Mouse (Mus musculus) thymus, postnatal 25 days (tissue): ENCODE data around the gene Mettl1.
"Not testable (repeated sequence)": the region's sequence is repeated elsewhere in the genome, so short reads cannot be mapped to it uniquely, and the experiment has no call there.

Experiments used
- DNase-seq: peaks from one replicate; pipeline ENCODE4 v3.0.0; 2022

The Mettl1 gene

DNA sequence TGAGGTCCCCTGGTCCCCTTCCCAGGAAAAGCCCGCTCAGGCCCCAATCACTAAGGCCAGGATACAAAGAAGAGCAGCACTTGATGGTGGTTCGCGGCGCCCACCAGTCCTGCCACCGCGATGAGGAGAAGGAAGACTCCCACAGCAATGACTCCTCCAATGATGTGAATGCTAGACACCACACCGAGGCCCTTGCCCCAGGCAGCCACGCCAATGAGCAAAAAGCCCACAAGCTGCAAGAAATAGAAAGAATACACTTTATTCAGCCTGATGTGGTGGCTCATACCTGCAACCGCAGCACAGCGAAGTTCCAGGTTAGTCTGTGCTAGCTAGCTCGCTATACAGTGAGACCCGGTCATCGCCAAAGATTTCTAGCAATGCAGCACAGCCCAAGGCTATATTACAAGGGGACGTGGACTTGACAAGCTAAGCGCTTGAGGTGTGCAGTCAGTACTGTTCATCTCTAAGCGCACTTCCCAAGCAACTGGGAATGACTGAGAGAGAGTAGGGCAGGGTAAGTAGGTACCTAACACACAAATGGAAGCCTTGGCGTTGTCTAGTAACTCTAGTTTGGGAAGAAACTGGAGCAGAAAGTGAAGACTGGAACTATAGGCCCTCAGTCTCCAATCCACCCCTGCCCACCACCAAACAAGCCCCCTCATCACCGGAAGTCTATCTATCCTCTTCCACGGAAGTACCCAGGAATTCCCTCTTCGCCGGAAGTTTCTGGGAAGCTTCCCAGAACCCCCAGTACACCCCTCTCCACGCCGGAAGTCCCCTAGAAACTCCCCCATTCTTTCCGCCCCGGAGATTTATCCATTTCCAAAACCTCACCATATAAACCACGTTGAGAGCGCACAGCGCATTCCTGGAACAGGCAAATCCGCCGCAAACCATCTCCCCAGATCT lies 28.3 kb downstream of the Mettl1 start:
- no peak for DNase-seq

DNA sequence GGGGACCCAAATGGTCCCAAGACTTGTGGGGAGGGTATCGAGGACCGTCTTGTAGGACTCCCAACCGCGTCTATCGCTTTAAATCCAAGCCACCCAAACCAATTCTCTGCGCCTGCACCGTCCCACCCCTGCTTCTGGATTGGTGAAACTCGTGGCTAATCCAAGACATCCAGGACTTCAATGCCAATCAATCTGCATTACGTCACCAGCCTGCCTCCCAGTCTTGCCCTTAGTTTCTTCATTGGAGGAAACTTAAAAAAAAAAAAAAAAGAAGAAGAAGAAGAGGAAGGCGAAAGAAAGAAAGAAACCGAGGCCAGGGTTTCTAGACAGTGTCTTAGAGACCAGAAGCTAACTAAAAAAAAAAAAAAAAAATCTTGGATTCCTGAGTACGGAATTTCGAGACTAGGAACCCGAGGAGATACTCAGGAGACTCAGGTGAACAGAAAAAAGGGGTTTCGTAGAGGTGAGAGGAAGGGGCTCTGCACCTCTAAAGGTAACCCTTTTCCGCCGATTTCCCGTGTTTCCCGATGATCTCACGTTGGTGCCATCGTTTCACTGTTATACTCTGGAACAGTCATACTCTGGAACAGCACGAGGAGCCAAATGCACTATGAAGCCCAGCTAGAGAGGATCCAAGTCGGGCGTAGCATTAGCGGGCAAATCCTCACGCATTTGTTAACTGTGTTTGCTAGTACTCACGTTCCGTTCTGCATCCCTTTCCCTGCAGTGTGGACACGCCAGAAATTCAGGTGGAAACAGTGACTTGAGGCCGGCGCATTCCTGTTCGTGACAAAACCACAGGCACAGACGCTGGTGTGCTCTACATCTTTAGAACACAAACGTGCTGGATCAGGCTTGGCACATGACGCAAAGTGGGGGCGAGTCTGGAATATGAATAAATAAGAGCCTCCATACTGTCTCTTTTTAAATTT lies 29.2 kb downstream of the Mettl1 start, which contains the start of gene Tspan31:
Tspan31 (minus strand) TSS at position 75 of the 932 bp plus-strand sequence.
- DNase-seq = peak; percentile 46

DNA sequence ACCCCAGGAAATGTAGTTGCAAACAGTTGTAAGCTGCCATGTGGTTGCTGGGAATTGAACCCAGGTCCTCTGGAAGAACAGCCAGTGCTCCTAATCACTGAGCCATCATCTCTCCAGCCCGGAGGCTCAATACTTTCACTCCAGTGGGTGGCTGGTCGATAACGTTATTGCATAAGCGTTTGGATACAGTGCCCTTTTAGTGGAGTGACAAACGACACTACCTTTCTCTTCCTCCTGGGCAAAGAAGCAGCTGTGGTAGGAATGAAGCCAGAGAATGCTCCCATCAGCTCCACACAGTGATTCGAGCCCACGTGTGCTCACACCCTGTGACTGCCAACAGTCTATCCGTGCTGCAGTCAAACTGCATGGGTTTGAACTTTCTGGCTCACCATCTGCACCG lies 30.0 kb downstream of the Mettl1 start:
- DNase-seq = no peak

DNA sequence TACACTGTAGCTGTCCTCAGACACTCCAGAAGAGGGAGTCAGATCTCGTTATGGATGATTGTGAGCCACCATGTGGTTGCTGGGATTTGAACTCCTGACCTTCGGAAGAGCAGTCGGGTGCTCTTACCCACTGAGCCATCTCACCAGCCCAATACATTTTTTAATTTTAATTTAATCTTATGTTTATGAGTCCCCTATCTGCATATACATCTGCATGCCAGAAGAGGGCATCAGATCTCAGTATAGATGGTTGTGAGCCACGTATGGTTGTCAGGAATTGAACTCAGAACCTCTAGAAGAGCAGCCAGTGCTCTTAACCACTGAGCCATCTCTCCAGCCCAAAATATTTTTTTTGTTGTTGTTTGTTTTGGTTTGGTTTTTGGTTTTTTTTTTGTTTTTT lies 31.1 kb downstream of the Mettl1 start:
- not testable (repeated sequence) for DNase-seq

DNA sequence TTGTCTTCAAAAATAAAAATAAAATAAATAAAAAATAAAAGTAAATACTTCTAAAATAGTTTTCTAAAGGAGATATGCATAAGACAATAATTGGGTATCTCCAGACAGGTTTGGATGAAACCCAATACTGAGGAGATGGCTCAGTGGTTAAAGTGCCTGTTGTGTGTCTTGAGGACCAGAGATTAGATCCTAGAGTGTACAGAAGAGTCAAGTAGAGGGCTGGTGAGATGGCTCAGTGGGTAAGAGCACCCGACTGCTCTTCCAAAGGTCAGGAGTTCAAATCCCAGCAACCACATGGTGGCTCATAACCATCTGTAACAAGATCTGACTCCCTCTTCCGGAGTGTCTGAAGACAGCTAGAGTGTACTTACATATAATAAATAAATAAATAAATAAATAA lies 31.8 kb downstream of the Mettl1 start:
- DNase-seq = not testable (repeated sequence)

DNA sequence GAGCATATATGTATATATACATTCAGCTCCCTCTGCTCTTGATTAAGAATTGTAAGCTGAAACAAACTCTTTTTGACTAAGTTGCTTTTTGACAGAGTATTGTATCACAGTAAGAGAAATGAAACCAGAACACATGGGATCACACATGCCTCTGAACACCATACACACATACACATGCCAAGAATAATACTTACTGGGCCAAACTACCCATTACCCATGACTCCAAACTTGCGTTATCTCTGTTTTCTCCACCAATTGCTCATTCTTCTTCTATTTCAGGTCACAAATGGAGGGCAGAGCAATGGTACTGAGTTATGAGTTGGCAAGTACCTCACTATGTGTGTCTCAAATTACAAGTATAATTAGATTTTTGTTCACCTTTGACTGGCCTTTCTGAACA lies 32.8 kb downstream of the Mettl1 start:
- DNase-seq = no peak

DNA sequence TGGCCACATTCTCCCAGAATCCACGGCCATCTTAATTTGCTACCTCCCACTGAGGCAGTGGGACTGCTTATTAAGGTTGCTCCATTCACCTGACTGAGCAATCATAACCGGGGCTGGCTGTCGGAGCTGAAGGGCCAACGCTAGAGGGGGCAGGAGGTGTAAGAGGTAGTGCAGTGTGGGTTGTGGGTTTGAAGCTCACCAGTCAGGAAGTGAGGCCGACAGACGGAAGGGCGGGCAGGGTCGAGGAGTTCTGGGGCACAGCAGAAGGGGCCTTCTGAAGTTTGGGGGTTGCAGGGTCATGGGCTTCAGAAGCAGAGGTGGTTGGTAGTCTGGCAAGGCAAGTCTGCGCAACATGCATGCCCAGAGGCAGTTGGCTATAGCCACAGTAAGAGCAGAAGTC lies 33.9 kb downstream of the Mettl1 start, which contains the start of gene Agap2:
Agap2 (plus strand) TSS at position 205 of the 400 bp plus-strand sequence.
- peak; percentile 90 for DNase-seq

DNA sequence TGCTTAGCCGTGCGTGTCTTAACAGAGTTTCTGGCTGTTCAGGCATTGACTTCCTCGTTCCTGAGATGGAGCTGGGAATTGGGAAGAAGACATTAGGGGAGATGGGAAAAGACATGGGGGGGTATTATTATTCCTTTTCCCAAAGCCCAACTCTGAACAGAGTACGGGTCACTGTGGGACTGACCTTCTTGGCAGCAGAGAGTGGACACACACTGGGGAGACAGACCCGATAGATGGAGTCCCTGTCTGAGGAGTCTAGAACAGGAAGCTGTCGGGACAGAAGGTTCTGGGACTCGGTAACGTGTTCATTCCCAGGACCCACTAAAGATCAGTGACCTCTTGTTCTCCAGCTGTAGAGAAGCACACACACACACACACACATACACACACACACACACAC lies 34.4 kb downstream of the Mettl1 start:
- no peak for DNase-seq

DNA sequence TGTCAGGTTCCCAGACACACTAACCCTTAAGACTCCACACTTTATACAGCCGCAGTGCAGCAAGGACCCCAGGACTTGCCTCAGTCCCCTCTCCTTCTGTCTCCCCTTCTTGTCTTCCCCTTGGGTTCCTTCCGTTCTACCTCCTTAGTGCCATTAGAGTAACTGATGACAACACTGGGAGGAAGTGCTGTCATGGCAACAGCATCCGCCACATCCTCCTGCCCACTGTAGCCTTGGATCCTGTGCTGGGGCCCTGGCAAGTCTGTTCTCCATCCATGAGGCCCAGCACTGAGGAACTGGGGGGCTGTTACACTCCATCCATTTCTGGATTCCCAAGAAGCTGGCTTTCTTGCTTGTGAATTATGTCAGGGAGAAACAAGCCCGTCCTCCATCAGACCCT lies 34.9 kb downstream of the Mettl1 start:
- peak; percentile 72 for DNase-seq

DNA sequence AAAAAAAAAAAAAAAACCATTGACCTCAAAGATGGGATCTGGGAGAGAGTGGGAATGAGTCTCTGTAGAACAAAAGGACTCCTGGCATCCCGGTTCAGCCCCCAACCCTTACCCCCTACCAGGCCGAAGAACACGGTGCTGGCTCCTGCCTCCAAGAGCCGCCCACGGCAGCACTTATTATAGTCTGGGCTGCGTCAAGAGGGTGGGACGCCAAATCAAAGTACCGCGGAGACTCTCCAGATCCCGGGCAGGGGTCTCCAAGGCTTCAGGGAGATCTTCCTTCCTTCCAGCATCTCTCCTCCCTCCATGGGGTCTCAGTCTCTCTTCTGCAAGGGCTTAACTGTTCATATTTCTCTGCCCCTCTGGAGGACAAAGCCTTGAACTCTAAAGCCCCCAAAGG lies 36.3 kb downstream of the Mettl1 start:
- DNase-seq = no peak

DNA sequence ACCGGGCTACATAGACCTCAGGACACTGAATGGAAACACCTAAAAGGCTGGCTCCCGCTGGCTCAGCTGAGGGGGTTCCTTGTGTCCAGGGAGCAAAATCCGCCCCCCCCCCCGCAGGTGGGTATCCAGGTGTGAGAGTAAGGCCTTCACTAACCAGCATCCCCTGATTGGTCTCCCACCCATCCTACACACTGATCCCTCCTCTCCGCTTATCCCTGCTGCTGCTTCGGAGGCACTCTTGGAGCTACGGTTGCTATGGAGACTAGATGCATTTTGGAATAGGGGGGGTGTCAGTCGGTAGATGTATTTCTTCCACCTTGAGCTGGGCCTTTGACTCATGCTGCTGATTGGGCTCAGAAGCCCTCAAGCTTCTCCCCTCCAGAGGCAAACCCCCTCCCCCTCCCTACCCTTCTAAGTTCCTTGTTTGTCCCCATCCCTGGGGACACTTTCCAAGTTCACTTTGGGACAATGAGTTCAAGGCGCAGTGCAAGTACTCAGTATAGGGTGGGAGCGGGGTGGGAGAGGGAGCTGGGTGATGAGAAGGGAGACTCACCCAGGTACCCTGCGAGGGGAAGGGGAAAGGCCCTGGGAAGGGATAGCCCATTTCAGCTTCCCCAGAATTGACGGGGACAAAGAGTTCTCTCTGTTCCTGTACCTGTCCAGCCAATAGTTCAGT lies 36.9 kb downstream of the Mettl1 start:
- no peak for DNase-seq

DNA sequence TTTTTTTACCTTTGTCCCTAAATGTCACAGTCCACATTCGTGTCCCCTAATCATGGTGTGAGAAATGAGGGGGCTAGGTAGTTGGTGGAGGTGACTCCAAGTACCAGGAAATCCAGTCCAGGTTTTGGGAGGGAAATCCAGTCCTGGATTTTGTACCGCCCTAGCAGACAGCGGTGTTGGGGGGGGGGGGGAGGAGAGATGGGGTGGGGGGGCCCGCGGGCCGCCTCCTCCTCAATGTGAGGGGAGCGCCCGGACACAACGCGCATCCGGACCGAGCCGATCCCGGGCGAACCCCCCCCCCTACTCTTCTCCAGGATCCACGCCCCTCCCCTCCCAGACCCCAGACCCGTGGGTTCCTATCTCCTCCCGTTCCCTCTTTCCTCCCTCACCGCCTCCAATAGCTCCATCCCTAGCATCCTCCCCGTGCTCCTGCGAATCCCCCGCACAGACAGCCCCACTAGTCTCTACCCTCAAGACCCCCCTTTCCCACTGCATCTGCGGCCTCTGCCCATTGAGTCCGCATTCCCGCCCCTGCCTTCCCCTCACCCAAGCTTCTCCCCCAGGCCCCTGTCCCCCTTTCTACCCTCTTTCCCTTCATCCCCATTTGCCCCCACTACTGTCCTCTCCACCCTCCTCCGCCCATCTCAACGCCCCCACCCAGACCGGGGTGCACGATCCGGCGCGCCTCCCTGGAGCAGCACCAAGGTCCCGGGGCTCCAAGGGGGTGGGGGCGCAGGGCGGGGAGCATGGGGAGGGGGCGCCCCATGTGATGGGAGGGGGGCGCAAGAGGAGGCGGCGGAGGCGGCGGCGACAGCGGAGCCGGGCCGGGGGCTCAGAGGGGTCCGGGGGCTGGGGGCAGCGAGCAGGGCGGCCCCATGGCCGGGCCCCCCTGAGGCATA lies 37.7 kb downstream of the Mettl1 start:
- DNase-seq = no peak

DNA sequence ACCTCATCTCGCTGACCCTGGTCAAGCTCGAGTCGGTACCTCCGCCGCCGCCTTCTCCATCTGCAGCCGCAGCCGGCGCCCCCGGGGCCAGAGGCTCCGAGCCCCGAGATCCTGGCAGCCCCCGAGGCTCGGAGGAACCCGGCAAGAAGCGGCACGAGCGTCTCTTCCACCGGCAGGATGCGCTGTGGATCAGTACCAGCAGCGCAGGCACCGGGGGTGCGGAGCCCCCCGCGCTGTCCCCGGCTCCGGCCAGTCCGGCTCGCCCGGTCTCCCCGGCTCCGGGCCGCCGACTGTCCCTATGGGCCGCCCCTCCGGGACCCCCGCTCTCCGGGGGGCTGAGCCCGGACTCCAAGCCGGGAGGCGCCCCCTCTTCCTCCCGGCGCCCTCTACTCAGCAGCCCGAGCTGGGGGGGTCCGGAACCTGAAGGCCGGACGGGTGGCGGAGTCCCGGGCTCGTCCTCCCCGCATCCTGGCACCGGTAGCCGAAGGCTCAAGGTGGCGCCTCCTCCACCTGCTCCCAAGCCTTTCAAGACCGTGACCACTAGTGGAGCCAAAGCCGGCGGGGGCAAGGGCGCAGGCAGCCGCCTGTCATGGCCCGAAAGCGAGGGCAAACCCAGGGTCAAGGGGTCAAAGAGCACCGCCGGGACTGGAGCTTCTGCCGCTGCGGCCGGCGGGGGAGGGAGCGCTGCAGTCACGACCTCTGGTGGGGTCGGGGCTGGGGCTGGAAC lies 38.6 kb downstream of the Mettl1 start:
- DNase-seq = no peak

DNA sequence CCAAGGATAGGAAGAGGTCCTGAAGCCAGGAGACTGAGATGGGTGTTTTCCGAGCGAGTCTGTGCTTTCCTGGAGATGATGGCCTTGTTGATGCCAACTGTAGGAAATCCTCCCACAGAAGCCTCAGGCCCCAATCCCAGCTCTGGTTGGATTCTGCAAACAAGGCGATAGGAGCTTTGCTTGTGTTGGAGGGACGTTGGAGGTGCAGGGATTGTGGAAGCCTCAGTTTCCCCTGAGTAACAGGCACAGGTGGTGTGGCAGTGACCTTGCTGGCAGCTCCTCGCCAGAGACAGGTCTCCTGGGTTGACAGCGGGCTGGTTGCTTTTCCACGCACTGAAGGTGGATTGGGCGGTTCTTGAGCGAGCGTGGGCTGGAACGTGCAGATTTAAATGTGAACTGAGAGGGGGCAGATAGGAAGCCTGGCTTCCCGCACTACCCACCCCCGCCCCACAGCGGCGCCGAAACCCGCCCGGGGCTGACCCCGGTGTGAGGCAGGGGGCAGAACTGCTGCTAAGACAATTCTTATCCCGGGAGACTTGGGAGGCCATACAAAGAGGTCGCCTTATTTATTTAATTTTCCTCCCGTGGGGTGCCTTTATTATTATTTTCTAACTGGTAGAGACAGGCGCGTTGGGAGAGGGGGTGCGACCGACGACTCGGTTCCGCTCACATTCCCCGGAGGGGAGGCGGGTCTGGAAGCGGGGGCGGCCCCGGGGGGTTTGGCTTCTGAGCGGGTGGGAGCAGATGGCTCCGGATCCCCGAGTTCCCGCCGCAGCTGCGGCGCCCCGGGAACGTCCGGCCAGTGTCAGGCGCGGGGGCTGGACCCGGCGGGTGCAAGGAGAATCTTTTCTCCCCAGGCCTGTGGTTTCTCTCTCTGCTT lies 39.9 kb downstream of the Mettl1 start:
- no peak for DNase-seq

DNA sequence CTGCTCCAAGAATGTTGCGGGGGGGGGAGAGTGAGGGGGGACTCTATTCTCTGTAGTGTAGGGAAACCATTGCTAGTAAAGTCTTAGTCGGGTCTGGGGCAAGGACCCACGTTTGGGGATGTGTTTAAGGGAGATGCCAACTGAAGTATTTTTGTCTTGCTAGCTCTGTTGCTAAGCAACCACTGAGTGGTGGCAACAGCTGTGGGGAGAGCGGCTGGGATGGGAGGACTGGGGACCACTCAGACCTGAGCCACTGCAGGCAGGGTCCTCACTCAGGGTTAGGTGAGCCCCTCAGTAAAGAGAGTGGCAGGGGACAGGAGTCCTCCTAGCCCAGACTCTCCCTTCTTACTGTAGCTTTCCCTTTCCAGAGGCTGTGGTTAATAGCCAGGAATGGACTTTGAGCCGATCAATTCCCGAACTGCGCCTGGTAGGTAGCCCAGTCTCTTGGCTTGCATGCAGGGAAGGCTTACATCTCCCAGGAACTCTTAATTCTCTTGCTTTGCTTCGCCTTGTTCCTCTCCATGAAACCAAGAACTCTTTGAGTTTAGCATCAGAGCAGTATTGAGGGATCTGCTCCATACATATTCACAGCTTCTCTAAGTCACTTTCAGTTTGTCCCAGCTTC lies 40.9 kb downstream of the Mettl1 start:
- no peak for DNase-seq

DNA sequence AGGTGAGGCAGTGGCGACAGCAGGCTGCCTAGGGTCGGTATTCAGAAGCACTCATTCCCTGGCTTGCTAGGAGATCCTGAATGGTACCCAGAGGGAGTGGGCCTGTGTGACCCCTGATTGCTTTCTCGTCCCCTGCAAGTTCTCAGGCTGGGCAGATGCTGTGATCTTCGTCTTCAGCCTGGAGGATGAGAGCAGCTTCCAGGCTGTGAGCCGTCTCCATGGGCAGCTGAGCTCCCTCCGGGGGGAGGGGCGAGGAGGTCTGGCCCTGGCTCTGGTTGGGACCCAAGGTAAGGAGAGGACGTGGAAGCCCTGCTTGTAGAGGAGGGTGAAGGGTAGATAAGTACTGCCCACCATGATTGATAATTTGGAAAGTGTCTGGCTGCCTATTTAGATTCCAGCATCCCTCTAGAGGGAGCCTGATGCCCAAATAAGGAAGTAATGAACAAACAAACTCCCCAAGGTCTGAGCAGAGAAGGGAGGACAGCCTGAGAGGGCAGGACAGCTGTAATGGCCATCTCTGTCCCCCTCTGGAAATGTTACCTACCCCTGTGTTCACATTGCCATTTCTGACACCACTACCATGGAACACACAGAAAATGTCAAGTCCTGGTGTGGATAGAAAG lies 42.2 kb downstream of the Mettl1 start:
- no peak for DNase-seq

DNA sequence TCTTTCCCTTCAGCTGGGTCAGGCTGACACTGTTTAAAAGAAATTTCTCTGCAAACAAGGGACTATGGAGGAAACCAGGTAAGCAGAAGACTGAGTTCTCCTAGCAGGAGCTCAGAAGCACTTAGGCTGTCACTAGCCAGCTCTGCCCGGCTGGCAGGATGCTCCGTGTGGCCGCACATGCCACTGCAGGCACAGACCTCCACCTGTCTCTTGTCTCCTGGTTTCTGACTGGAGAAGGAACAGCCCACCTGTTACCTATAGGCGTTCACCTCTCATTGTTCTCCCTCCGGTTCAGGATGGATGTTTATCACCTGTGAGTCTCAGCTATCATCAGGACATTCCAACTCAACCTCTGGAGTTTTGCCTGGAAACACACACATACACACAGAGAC lies 42.7 kb downstream of the Mettl1 start:
- no peak for DNase-seq

DNA sequence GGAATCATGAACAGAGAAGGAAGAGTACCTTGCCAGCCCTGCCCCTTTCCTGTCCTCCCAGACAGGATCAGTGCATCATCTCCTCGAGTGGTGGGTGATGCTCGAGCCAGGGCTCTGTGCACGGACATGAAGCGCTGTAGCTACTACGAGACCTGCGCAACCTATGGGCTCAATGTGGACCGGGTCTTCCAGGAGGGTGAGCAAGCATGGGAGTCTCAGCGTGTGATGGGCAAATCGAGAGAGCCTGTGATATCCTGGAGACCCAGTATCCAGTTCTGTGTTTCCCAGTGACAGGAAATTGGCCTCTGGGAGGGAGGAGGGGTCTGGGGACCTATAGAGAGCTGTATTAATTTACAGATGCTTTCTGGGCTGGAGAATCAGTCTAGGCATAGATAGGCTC lies 43.8 kb downstream of the Mettl1 start:
- DNase-seq = no peak

DNA sequence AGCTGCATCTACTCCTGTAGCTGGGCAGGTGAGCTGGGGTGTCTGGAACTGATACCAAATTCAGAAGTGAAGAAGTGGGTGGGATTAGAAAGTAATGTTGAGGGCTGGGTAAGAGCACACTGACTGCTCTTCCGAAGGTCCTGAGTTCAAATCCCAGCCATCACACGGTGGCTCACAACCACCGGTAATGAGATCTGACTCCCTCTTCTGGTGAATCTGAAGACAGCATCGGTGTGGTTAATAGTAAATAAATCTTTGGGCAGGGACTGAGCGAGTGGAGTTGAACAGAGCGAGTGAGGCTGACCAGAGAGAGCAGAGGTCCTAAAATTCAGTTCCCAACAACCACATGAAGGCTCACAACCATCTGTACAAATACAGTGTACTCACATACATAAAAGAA lies 44.4 kb downstream of the Mettl1 start:
- DNase-seq = no peak
